Mouse (Mus musculus) heart, postnatal 10 days (tissue): ENCODE results near the gene Polr2l. TPM values are rescaled to one million over a fixed set of nuclear protein-coding genes. Genes with fewer than 3 reads are reported as not detected.
A peak's percentile ranks its signal among the peaks of the same experiment; 100 is the strongest.

ENCODE experiments used
- DNase-seq, 2 experiments: peaks; one replicate each; pipeline ENCODE4 v3.0.0; 2021
- intact Hi-C: fragments of 180-260 bp; cut with DNase I; formaldehyde crosslinking; loops from one replicate; pipeline ENCODE4 v1.15.1; 2025
- total RNA-seq, 2 experiments: library from RNA; stranded (reverse); gene quantifications; 2 replicates each; pipeline ENCODE4 v1.2.3; 2021

Polr2l gene
- total RNA-seq, result 10 to 100 TPM; 59.8 to 65.5 TPM

- peak; percentile 90 to 91 for DNase-seq
- intact Hi-C loops, result no loop called here
Measured at GRCm38 (mm10) chr7:141475011-141475804, at the start of gene Polr2l, which contains the start of gene Tspan4. Gene Polr2l, minus strand, starts transcription at chr7:141475132. Gene Tspan4, plus strand, starts transcription at chr7:141475240.

- intact Hi-C loops, result no loop called here
Measured at GRCm38 (mm10) chr7:141524271-141524670, 49.3 kb upstream of the Polr2l start.

GRCm38 (mm10) chr7:141523007-141523406 is 48.1 kb upstream of the Polr2l start:
- intact Hi-C loops, result no loop called here

More at GRCm38 (mm10) chr7:141524271-141524670, 49.3 kb upstream of the Polr2l start:
- DNase-seq, result no peak

GRCm38 (mm10) chr7:141519795-141520194 is 44.9 kb upstream of the Polr2l start:
- DNase-seq, result no peak
- intact Hi-C loops, result no loop called here

More at GRCm38 (mm10) chr7:141523007-141523406, 48.1 kb upstream of the Polr2l start:
- no peak for DNase-seq

- intact Hi-C loops, result no loop called here
- DNase-seq, result peak; percentile 49 to 57
Measured at GRCm38 (mm10) chr7:141518926-141519325, 44.0 kb upstream of the Polr2l start.

- intact Hi-C loops, result no loop called here
- no peak for DNase-seq
Measured at GRCm38 (mm10) chr7:141518296-141518695, 43.4 kb upstream of the Polr2l start.

- intact Hi-C loops, result no loop called here
- peak in 1 of 2 experiments; percentile 63 for DNase-seq
Measured at GRCm38 (mm10) chr7:141517638-141518037, 42.7 kb upstream of the Polr2l start.

GRCm38 (mm10) chr7:141510681-141511191 is 35.8 kb upstream of the Polr2l start:
- peak; percentile 58 to 66 for DNase-seq
- intact Hi-C loops, result no loop called here

- DNase-seq, result no peak
Measured at GRCm38 (mm10) chr7:141510196-141510595, 35.3 kb upstream of the Polr2l start.

GRCm38 (mm10) chr7:141508160-141508559 is 33.2 kb upstream of the Polr2l start:
- DNase-seq, result no peak

More at GRCm38 (mm10) chr7:141510196-141510595, 35.3 kb upstream of the Polr2l start:
- intact Hi-C loops, result no loop called here

GRCm38 (mm10) chr7:141506278-141506677 is 31.3 kb upstream of the Polr2l start:
- DNase-seq, result no peak
- intact Hi-C loops, result no loop called here

More at GRCm38 (mm10) chr7:141508160-141508559, 33.2 kb upstream of the Polr2l start:
- intact Hi-C loops, result no loop called here

- intact Hi-C loops, result no loop called here
- DNase-seq, result no peak
Measured at GRCm38 (mm10) chr7:141502556-141502905, 27.6 kb upstream of the Polr2l start.

GRCm38 (mm10) chr7:141501820-141502555 is 27.1 kb upstream of the Polr2l start:
- DNase-seq, result no peak
- intact Hi-C loops, result no loop called here

GRCm38 (mm10) chr7:141497600-141497999 is 22.7 kb upstream of the Polr2l start:
- intact Hi-C loops, result no loop called here

GRCm38 (mm10) chr7:141495940-141496339 is 21.0 kb upstream of the Polr2l start:
- DNase-seq, result no peak
- intact Hi-C loops, result no loop called here

More at GRCm38 (mm10) chr7:141497600-141497999, 22.7 kb upstream of the Polr2l start:
- DNase-seq, result peak; percentile 51 to 56

GRCm38 (mm10) chr7:141495379-141495778 is 20.4 kb upstream of the Polr2l start:
- no peak for DNase-seq
- intact Hi-C loops, result no loop called here

GRCm38 (mm10) chr7:141493729-141494128 is 18.8 kb upstream of the Polr2l start:
- DNase-seq, result no peak
- intact Hi-C loops, result no loop called here

GRCm38 (mm10) chr7:141492738-141493137 is 17.8 kb upstream of the Polr2l start:
- DNase-seq, result no peak
- intact Hi-C loops, result no loop called here

GRCm38 (mm10) chr7:141491151-141491550 is 16.2 kb upstream of the Polr2l start:
- intact Hi-C loops, result no loop called here
- no peak for DNase-seq

- intact Hi-C loops, result no loop called here
- DNase-seq, result no peak
Measured at GRCm38 (mm10) chr7:141487141-141487540, 12.2 kb upstream of the Polr2l start.

- intact Hi-C loops, result no loop called here
- no peak for DNase-seq
Measured at GRCm38 (mm10) chr7:141486239-141486638, 11.3 kb upstream of the Polr2l start.
